Mouse (Mus musculus) midbrain, embryonic 16.5 days (tissue): ENCODE data around the gene Arid5a. TPM values are rescaled to one million over a fixed set of nuclear protein-coding genes. Genes with fewer than 3 reads are reported as not detected.

Source experiments
- ATAC-seq: fragments of 200-750 bp; cut with Nextera tagmentation; 2 replicates; pipeline ENCODE4 v1.8.0; 2017; ENCODE audit warnings: moderate TSS enrichment
- H3K27ac ChIP-seq: fragments of 300-500 bp; sonication (generic); 2 replicates; pipeline ENCODE4 v1.5.1; 2014; ENCODE audit warnings: mild to moderate bottlenecking, low read length, mixed read lengths
- H3K27me3 ChIP-seq: fragments of 300-500 bp; sonication (generic); 2 replicates; pipeline ENCODE4 v1.6.1; 2014; ENCODE audit warnings: low read depth, low read length, mixed read lengths; ENCODE audit not compliant: control insufficient read depth, insufficient read depth
- H3K36me3 ChIP-seq: fragments of 300-500 bp; sonication (generic); 2 replicates; pipeline ENCODE4 v1.6.1; 2014; ENCODE audit warnings: mild to moderate bottlenecking, low read length, moderate library complexity, mixed read lengths; ENCODE audit not compliant: control insufficient read depth, insufficient read depth
- H3K4me1 ChIP-seq: fragments of 300-500 bp; sonication (generic); 2 replicates; pipeline ENCODE4 v1.6.1; 2014; ENCODE audit warnings: mild to moderate bottlenecking, low read length, mixed read lengths; ENCODE audit not compliant: control insufficient read depth, insufficient read depth
- H3K4me2 ChIP-seq: fragments of 300-500 bp; sonication (generic); 2 replicates; pipeline ENCODE4 v1.6.1; 2014; ENCODE audit warnings: mild to moderate bottlenecking, low read length, mixed read lengths
- H3K4me3 ChIP-seq: fragments of 300-500 bp; sonication (generic); 2 replicates; pipeline ENCODE4 v1.5.1; 2014; ENCODE audit warnings: low read depth, mild to moderate bottlenecking, low read length, moderate library complexity, mixed read lengths
- H3K9ac ChIP-seq: fragments of 300-500 bp; sonication (generic); 2 replicates; pipeline ENCODE4 v1.6.1; 2014; ENCODE audit warnings: low read depth, low read length, mixed read lengths
- H3K9me3 ChIP-seq: fragments of 300-500 bp; sonication (generic); replicated peaks from 2 replicates; pipeline ENCODE4 v1.6.1; 2014; ENCODE audit warnings: mild to moderate bottlenecking, low read length, mixed read lengths; ENCODE audit not compliant: control insufficient read depth, poor library complexity, severe bottlenecking
- WGBS: fragments of 180-500 bp; shearing (Covaris S2); extraction: QIAGEN DNeasy Blood & Tissue Kit; methylation state at CpG from one replicate; pipeline ENCODE4 v1.1.7; 2014; 5-methylcytosine and 5-hydroxymethylcytosine counted together
- microRNA-seq: library from miRNA; unstranded; fragments of <30 nt; microRNA quantifications from one replicate; pipeline ENCODE4, GENCODE M21; 2017
- polyA plus RNA-seq: library from polyadenylated mRNA; unstranded; fragments of >200 nt; fragmentation: Nextera tagmentation; extraction: Ambion mirVana; gene quantifications from 2 replicates; pipeline ENCODE4 v1.2.1, GENCODE M21; 2015

The Arid5a gene
- polyA plus RNA-seq, 1 experiment from 2014 or later = 2.8 TPM

- peak overlapping the region; percentile 89 for H3K4me3 ChIP-seq
- no peaks in the 10 kb centered on the region for H3K9me3 ChIP-seq
- peaks cover 10% of the 10 kb centered on the region for H3K4me1 ChIP-seq
- peak; percentile 79 for ATAC-seq
- peak overlapping the region; percentile 73 for H3K27ac ChIP-seq
- WGBS = 5% methylated on average over 51 of the region's 55 CpGs
- H3K36me3 ChIP-seq = 0 out of 2 replicates have a peak, but pooled peaks cover 4% of the 10 kb centered on the region
- H3K27me3 ChIP-seq = no peaks in the 10 kb centered on the region
- peak overlapping the region; percentile 92 for H3K9ac ChIP-seq
- H3K4me2 ChIP-seq = peak overlapping the region; percentile 75
These were observed 60.8 kb downstream of the Arid5a start for GRCm38 (mm10) chr1:36368112-36368968.

- H3K9ac ChIP-seq = peak within 1 kb of the TSS; percentile 92
- peak within 1 kb of the TSS; percentile 89 for H3K4me3 ChIP-seq
- 0 out of 2 replicates have a peak, but pooled peaks cover 4% of the 10 kb centered on the region for H3K36me3 ChIP-seq
- peaks cover 10% of the 10 kb centered on the region for H3K4me1 ChIP-seq
- WGBS = 3% methylated on average over 60 of the region's 61 CpGs
- H3K27ac ChIP-seq = peak within 1 kb of the TSS; percentile 73
- no peaks in the 10 kb centered on the region for H3K27me3 ChIP-seq
- peak; percentile 83 for ATAC-seq
- no peaks in the 10 kb centered on the region for H3K9me3 ChIP-seq
- peak within 1 kb of the TSS; percentile 75 for H3K4me2 ChIP-seq
These were observed 61.6 kb downstream of the Arid5a start, which contains the start of gene Kansl3 for GRCm38 (mm10) chr1:36368969-36369645. TSS of gene Kansl3 (minus strand) at chr1:36369181.

GRCm38 (mm10) chr1:36370918-36371317, 63.4 kb downstream of the Arid5a start:
- H3K9ac ChIP-seq = no peak overlapping the region
- no peak overlapping the region for H3K4me2 ChIP-seq
- no peak overlapping the region for H3K4me3 ChIP-seq
- 82% methylated on average over 6 of the region's 6 CpGs for WGBS
- H3K36me3 ChIP-seq = no peaks in the 10 kb centered on the region
- no peak for ATAC-seq
- H3K27ac ChIP-seq = no peak overlapping the region
- peaks cover 10% of the 10 kb centered on the region for H3K4me1 ChIP-seq
- no peaks in the 10 kb centered on the region for H3K27me3 ChIP-seq
- H3K9me3 ChIP-seq = no peaks in the 10 kb centered on the region

GRCm38 (mm10) chr1:36371934-36372845, 64.7 kb downstream of the Arid5a start, which contains the start of gene Fer1l5:
TSS of gene Fer1l5 (plus strand) at chr1:36372291.
- no peaks in the 10 kb centered on the region for H3K9me3 ChIP-seq
- peaks cover 10% of the 10 kb centered on the region for H3K4me1 ChIP-seq
- no peaks in the 10 kb centered on the region for H3K36me3 ChIP-seq
- H3K4me2 ChIP-seq = no peak within 1 kb of the TSS
- H3K4me3 ChIP-seq = no peak within 1 kb of the TSS
- H3K27me3 ChIP-seq = no peaks in the 10 kb centered on the region
- no peak within 1 kb of the TSS for H3K27ac ChIP-seq
- 85% methylated on average over 10 of the region's 10 CpGs for WGBS
- no peak within 1 kb of the TSS for H3K9ac ChIP-seq
- ATAC-seq = no peak

Small RNA genes within 50 kb of the gene (microRNA-seq; reads per million reads assigned to microRNA genes)
- not detected for gene Mir6898

Other genes starting within 250 kb of the Arid5a start
- gene Hs6st1, start 239.3 kb upstream of the Arid5a start, polyA plus RNA-seq = 9.4 and 10.8 TPM in 2 replicates
- gene Uggt1, start 63.0 kb upstream of the Arid5a start, polyA plus RNA-seq = 45.3 and 46.6 TPM in 2 replicates
- 1.2 and 1.5 TPM in 2 replicates for gene Neurl3, start 33.1 kb upstream of the Arid5a start, polyA plus RNA-seq
- 41.5 and 46.0 TPM in 2 replicates for gene Kansl3, start 61.4 kb downstream of the Arid5a start, polyA plus RNA-seq
- gene Fer1l5, start 64.6 kb downstream of the Arid5a start, polyA plus RNA-seq = 2.9 TPM in 2 replicates
- 65.7 and 73.0 TPM in 2 replicates for gene Lman2l, start 137.5 kb downstream of the Arid5a start, polyA plus RNA-seq
- 9.8 and 11.5 TPM in 2 replicates for gene Cnnm4, start 163.9 kb downstream of the Arid5a start, polyA plus RNA-seq
- 4.2 and 4.5 TPM in 2 replicates for gene Cnnm3, start 204.1 kb downstream of the Arid5a start, polyA plus RNA-seq
- 16.1 and 17.0 TPM in 2 replicates for gene Ankrd23, start 229.2 kb downstream of the Arid5a start, polyA plus RNA-seq
- gene Gm42417, start 231.7 kb downstream of the Arid5a start, polyA plus RNA-seq = 0.20 and 0.75 TPM in 2 replicates
- 30.6 and 32.8 TPM in 2 replicates for gene Ankrd39, start 239.7 kb downstream of the Arid5a start, polyA plus RNA-seq